Mouse (Mus musculus): ENCODE measurements at regions not wholly inside any gene's neighbourhood (a gene's known extent, or its start where the extent isn't known, plus 50 kb on each side); places are given as distances from the start of the nearest gene placed in this dataset.

DNA sequence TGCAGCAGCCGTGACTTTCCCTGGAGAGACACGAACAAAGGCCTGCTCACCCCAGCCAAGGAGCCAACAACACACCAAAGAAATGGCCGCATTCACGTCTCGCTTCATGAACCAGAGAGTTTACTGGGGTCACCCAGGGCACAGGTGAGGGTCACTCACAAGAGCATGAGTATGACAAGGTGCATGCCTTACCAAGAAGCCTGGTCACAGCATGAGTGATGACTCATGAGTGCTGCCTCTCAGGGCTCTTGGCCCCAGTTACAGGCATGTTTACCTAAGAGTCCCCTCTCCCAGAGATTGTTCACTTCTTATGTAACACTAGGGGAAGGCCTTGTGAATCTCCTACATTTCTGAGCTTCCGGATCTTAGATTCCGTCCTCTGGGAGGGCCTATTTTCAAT lies 236.6 kb upstream of the Zfp64 start:
- TF ChIP-seq CTCF (IDR thresholded peaks at IDR 0.05) (no peak), POLR2A (IDR thresholded peaks at IDR 0.05; ENCODE audit: insufficient read depth, low read depth, low read length) (no peak)

Data from heart, adult 2 months (tissue).